Mouse (Mus musculus) megakaryocyte, embryonic 14.5 days (primary cell): ENCODE measurements around the gene Dst. TPM values are rescaled to one million over a fixed set of nuclear protein-coding genes. Genes with fewer than 3 reads are reported as not detected.

Experiments used
- H3K27me3 ChIP-seq: replicated peaks from 2 replicates; pipeline ENCODE3; 2012; ENCODE audit warnings: inconsistent platforms
- H3K36me3 ChIP-seq: replicated peaks from 2 replicates; pipeline ENCODE3; 2012; ENCODE audit warnings: low read length, inconsistent platforms, mixed read lengths
- H3K4me1 ChIP-seq: 2 replicates; pipeline ENCODE4 v1.6.1; 2012; ENCODE audit warnings: inconsistent platforms
- H3K4me3 ChIP-seq: replicated peaks from 2 replicates; pipeline ENCODE3; 2012; ENCODE audit warnings: moderate library complexity, mild to moderate bottlenecking, inconsistent platforms
- H3K9me3 ChIP-seq: 2 replicates; pipeline ENCODE4 v1.6.1; 2012; ENCODE audit warnings: inconsistent platforms
- FLI1 ChIP-seq: IDR thresholded peaks from 2 replicates; pipeline ENCODE4 v1.6.1; 2012; ENCODE audit warnings: low read length, inconsistent platforms, mixed read lengths
- GATA1 ChIP-seq: IDR thresholded peaks from 3 replicates; pipeline ENCODE4 v1.6.1; 2012; ENCODE audit warnings: mixed read lengths, low read length, inconsistent platforms, borderline replicate concordance
- polyA plus RNA-seq: library from polyadenylated mRNA; stranded (reverse); fragments of >175 nt; gene quantifications from 2 replicates; pipeline ENCODE4 v1.2.3, GENCODE M21; 2012; ENCODE audit warnings: low replicate concordance; ENCODE audit not compliant: insufficient read depth

Gene Dst
- 4.2 and 8.8 TPM in 2 replicates for polyA plus RNA-seq

GRCm38 (mm10) chr1:33908191-33908962 lies at the start of gene Dst:
TSS of gene Dst (plus strand) at chr1:33908225.
- Histone ChIP-seq H3K4me3 (peak within 1 kb of the TSS; percentile 91), H3K4me1 (peaks cover 26% of the 10 kb centered on the region), H3K27me3 (peaks cover 84% of the 10 kb centered on the region), H3K36me3 (no peaks in the 10 kb centered on the region), H3K9me3 (0 out of 2 replicates have a peak, but pooled peaks cover 2% of the 10 kb centered on the region)
- no peak for TF ChIP-seq GATA1
- no peak for TF ChIP-seq FLI1

GRCm38 (mm10) chr1:33869031-33869430 lies 39.0 kb upstream of the Dst start:
- Histone ChIP-seq H3K9me3 (peaks cover 4% of the 10 kb centered on the region), H3K4me1 (no peaks in the 10 kb centered on the region), H3K4me3 (no peak overlapping the region), H3K27me3 (peaks cover 3% of the 10 kb centered on the region), H3K36me3 (no peaks in the 10 kb centered on the region)
- TF ChIP-seq GATA1 (no peak), FLI1 (no peak)

- H3K36me3 ChIP-seq: no peaks in the 10 kb centered on the region
- peaks cover 3% of the 10 kb centered on the region for H3K27me3 ChIP-seq
- H3K4me1 ChIP-seq: no peaks in the 10 kb centered on the region
- H3K9me3 ChIP-seq: peaks cover 4% of the 10 kb centered on the region
- TF ChIP-seq FLI1: no peak
- TF ChIP-seq GATA1: no peak
- H3K4me3 ChIP-seq: no peak overlapping the region
Measured at GRCm38 (mm10) chr1:33869437-33869836, 38.6 kb upstream of the Dst start.

GRCm38 (mm10) chr1:33873561-33873960 lies 34.5 kb upstream of the Dst start:
- Histone ChIP-seq H3K36me3 (no peaks in the 10 kb centered on the region), H3K4me1 (no peaks in the 10 kb centered on the region), H3K4me3 (no peak overlapping the region), H3K9me3 (peaks cover 12% of the 10 kb centered on the region), H3K27me3 (peaks cover 2% of the 10 kb centered on the region)
- TF ChIP-seq GATA1: no peak
- no peak for TF ChIP-seq FLI1

GRCm38 (mm10) chr1:33875691-33876090 lies 32.3 kb upstream of the Dst start:
- no peak overlapping the region for H3K4me3 ChIP-seq
- TF ChIP-seq GATA1 (no peak), FLI1 (no peak)
- H3K9me3 ChIP-seq: peaks cover 12% of the 10 kb centered on the region
- no peaks in the 10 kb centered on the region for H3K36me3 ChIP-seq
- peaks cover 2% of the 10 kb centered on the region for H3K27me3 ChIP-seq
- H3K4me1 ChIP-seq: no peaks in the 10 kb centered on the region

GRCm38 (mm10) chr1:33876416-33876815 lies 31.6 kb upstream of the Dst start:
- peaks cover 12% of the 10 kb centered on the region for H3K9me3 ChIP-seq
- no peaks in the 10 kb centered on the region for H3K4me1 ChIP-seq
- no peak for TF ChIP-seq FLI1
- no peak for TF ChIP-seq GATA1
- H3K36me3 ChIP-seq: no peaks in the 10 kb centered on the region
- no peak overlapping the region for H3K4me3 ChIP-seq
- peaks cover 2% of the 10 kb centered on the region for H3K27me3 ChIP-seq

GRCm38 (mm10) chr1:33878170-33878569 lies 29.9 kb upstream of the Dst start:
- Histone ChIP-seq H3K27me3 (no peaks in the 10 kb centered on the region), H3K4me3 (no peak overlapping the region), H3K9me3 (peaks cover 9% of the 10 kb centered on the region), H3K4me1 (0 out of 2 replicates have a peak, but pooled peaks cover under 1% of the 10 kb centered on the region), H3K36me3 (no peaks in the 10 kb centered on the region)
- TF ChIP-seq FLI1 (no peak), GATA1 (no peak)

GRCm38 (mm10) chr1:33883102-33883839 lies 24.8 kb upstream of the Dst start:
- Histone ChIP-seq H3K4me3 (peak overlapping the region; percentile 88), H3K4me1 (peaks cover 6% of the 10 kb centered on the region; the same call in 1 of the 2 replicates), H3K27me3 (no peaks in the 10 kb centered on the region), H3K36me3 (no peaks in the 10 kb centered on the region), H3K9me3 (no peaks in the 10 kb centered on the region)
- no peak for TF ChIP-seq FLI1
- no peak for TF ChIP-seq GATA1

- H3K4me1 ChIP-seq: no peaks in the 10 kb centered on the region
- no peaks in the 10 kb centered on the region for H3K9me3 ChIP-seq
- H3K27me3 ChIP-seq: peaks cover 17% of the 10 kb centered on the region
- TF ChIP-seq FLI1: no peak
- no peak for TF ChIP-seq GATA1
- H3K36me3 ChIP-seq: no peaks in the 10 kb centered on the region
- H3K4me3 ChIP-seq: no peak overlapping the region
Measured at GRCm38 (mm10) chr1:33892784-33893183, 15.2 kb upstream of the Dst start.

GRCm38 (mm10) chr1:33896116-33896515 lies 11.9 kb upstream of the Dst start:
- H3K36me3 ChIP-seq: no peaks in the 10 kb centered on the region
- peaks cover 23% of the 10 kb centered on the region for H3K27me3 ChIP-seq
- H3K4me1 ChIP-seq: no peaks in the 10 kb centered on the region
- H3K9me3 ChIP-seq: no peaks in the 10 kb centered on the region
- TF ChIP-seq GATA1: no peak
- no peak for TF ChIP-seq FLI1
- H3K4me3 ChIP-seq: no peak overlapping the region
